Mouse (Mus musculus): Measurements from ENCODE around the gene Mical2. TPM values are rescaled to one million over a fixed set of nuclear protein-coding genes. Genes with fewer than 3 reads are reported as not detected.

The Mical2 gene
- polyA plus RNA-seq, 1 experiment = not detected

GRCm38 (mm10) chr7:112205513-112205912, 20.1 kb upstream of the Mical2 start:
- H3K27me3 ChIP-seq (ENCODE audit: control insufficient read depth) = no peaks in the 10 kb centered on the region
- no peaks in the 10 kb centered on the region for H3K36me3 ChIP-seq (ENCODE audit: control insufficient read depth)
- no peaks in the 10 kb centered on the region for H3K4me1 ChIP-seq (ENCODE audit: control insufficient read depth)
- no peak overlapping the region for H3K4me3 ChIP-seq (replicated peaks)
- H3K9me3 ChIP-seq (ENCODE audit: control insufficient read depth, low read length) = no peaks in the 10 kb centered on the region
- TF ChIP-seq TAL1 (IDR thresholded peaks at IDR 0.05; ENCODE audit: low read length) (no peak), GATA1 (IDR thresholded peaks at IDR 0.05; ENCODE audit: low read length) (no peak)

- Histone ChIP-seq H3K4me1 (ENCODE audit: control insufficient read depth) (no peaks in the 10 kb centered on the region), H3K27me3 (ENCODE audit: control insufficient read depth) (no peaks in the 10 kb centered on the region), H3K4me3 (replicated peaks) (no peak overlapping the region), H3K9me3 (ENCODE audit: control insufficient read depth, low read length) (no peaks in the 10 kb centered on the region), H3K36me3 (ENCODE audit: control insufficient read depth) (no peaks in the 10 kb centered on the region)
- TF ChIP-seq GATA1 (IDR thresholded peaks at IDR 0.05; ENCODE audit: low read length) = no peak
- TF ChIP-seq TAL1 (IDR thresholded peaks at IDR 0.05; ENCODE audit: low read length) = no peak
These were observed 17.9 kb upstream of the Mical2 start for GRCm38 (mm10) chr7:112207717-112208116.

GRCm38 (mm10) chr7:112208323-112209167, 17.1 kb upstream of the Mical2 start:
- Histone ChIP-seq H3K4me1 (ENCODE audit: control insufficient read depth) (no peaks in the 10 kb centered on the region), H3K4me3 (replicated peaks) (no peak overlapping the region), H3K27me3 (ENCODE audit: control insufficient read depth) (no peaks in the 10 kb centered on the region), H3K9me3 (ENCODE audit: control insufficient read depth, low read length) (no peaks in the 10 kb centered on the region), H3K36me3 (ENCODE audit: control insufficient read depth) (no peaks in the 10 kb centered on the region)
- no peak for TF ChIP-seq TAL1 (IDR thresholded peaks at IDR 0.05; ENCODE audit: low read length)
- no peak for TF ChIP-seq GATA1 (IDR thresholded peaks at IDR 0.05; ENCODE audit: low read length)

- H3K4me1 ChIP-seq (ENCODE audit: control insufficient read depth) = no peaks in the 10 kb centered on the region
- H3K4me3 ChIP-seq (replicated peaks) = no peak overlapping the region
- no peak for TF ChIP-seq TAL1 (IDR thresholded peaks at IDR 0.05; ENCODE audit: low read length)
- no peak for TF ChIP-seq GATA1 (IDR thresholded peaks at IDR 0.05; ENCODE audit: low read length)
- H3K27me3 ChIP-seq (ENCODE audit: control insufficient read depth) = no peaks in the 10 kb centered on the region
- H3K36me3 ChIP-seq (ENCODE audit: control insufficient read depth) = no peaks in the 10 kb centered on the region
- no peaks in the 10 kb centered on the region for H3K9me3 ChIP-seq (ENCODE audit: control insufficient read depth, low read length)
These were observed 16.0 kb upstream of the Mical2 start for GRCm38 (mm10) chr7:112209621-112210020.

- TF ChIP-seq GATA1 (IDR thresholded peaks at IDR 0.05; ENCODE audit: low read length) (no peak), TAL1 (IDR thresholded peaks at IDR 0.05; ENCODE audit: low read length) (no peak)
- Histone ChIP-seq H3K4me3 (replicated peaks) (no peak overlapping the region), H3K27me3 (ENCODE audit: control insufficient read depth) (no peaks in the 10 kb centered on the region), H3K36me3 (ENCODE audit: control insufficient read depth) (no peaks in the 10 kb centered on the region), H3K9me3 (ENCODE audit: control insufficient read depth, low read length) (no peaks in the 10 kb centered on the region), H3K4me1 (ENCODE audit: control insufficient read depth) (no peaks in the 10 kb centered on the region)
These were observed 12.5 kb upstream of the Mical2 start for GRCm38 (mm10) chr7:112212921-112213721.

GRCm38 (mm10) chr7:112215871-112216270, 9.8 kb upstream of the Mical2 start:
- H3K9me3 ChIP-seq (ENCODE audit: control insufficient read depth, low read length) = no peaks in the 10 kb centered on the region
- no peaks in the 10 kb centered on the region for H3K36me3 ChIP-seq (ENCODE audit: control insufficient read depth)
- H3K4me1 ChIP-seq (ENCODE audit: control insufficient read depth) = no peaks in the 10 kb centered on the region
- H3K4me3 ChIP-seq (replicated peaks) = no peak overlapping the region
- no peaks in the 10 kb centered on the region for H3K27me3 ChIP-seq (ENCODE audit: control insufficient read depth)
- TF ChIP-seq GATA1 (IDR thresholded peaks at IDR 0.05; ENCODE audit: low read length) = no peak
- TF ChIP-seq TAL1 (IDR thresholded peaks at IDR 0.05; ENCODE audit: low read length) = no peak

- H3K4me3 ChIP-seq (replicated peaks) = no peak overlapping the region
- TF ChIP-seq GATA1 (IDR thresholded peaks at IDR 0.05; ENCODE audit: low read length) = no peak
- TF ChIP-seq TAL1 (IDR thresholded peaks at IDR 0.05; ENCODE audit: low read length) = no peak
- H3K36me3 ChIP-seq (ENCODE audit: control insufficient read depth) = no peaks in the 10 kb centered on the region
- no peaks in the 10 kb centered on the region for H3K9me3 ChIP-seq (ENCODE audit: control insufficient read depth, low read length)
- no peaks in the 10 kb centered on the region for H3K4me1 ChIP-seq (ENCODE audit: control insufficient read depth)
- H3K27me3 ChIP-seq (ENCODE audit: control insufficient read depth) = no peaks in the 10 kb centered on the region
These were observed 8.9 kb upstream of the Mical2 start for GRCm38 (mm10) chr7:112216720-112217119.

GRCm38 (mm10) chr7:112217208-112217607, 8.4 kb upstream of the Mical2 start:
- Histone ChIP-seq H3K9me3 (ENCODE audit: control insufficient read depth, low read length) (no peaks in the 10 kb centered on the region), H3K36me3 (ENCODE audit: control insufficient read depth) (no peaks in the 10 kb centered on the region), H3K4me1 (ENCODE audit: control insufficient read depth) (no peaks in the 10 kb centered on the region), H3K27me3 (ENCODE audit: control insufficient read depth) (no peaks in the 10 kb centered on the region), H3K4me3 (replicated peaks) (no peak overlapping the region)
- TF ChIP-seq GATA1 (IDR thresholded peaks at IDR 0.05; ENCODE audit: low read length) = no peak

All from erythroblast, embryonic 14.5 days (primary cell).